Mouse (Mus musculus): ENCODE results near the gene Abhd12b.

DNA sequence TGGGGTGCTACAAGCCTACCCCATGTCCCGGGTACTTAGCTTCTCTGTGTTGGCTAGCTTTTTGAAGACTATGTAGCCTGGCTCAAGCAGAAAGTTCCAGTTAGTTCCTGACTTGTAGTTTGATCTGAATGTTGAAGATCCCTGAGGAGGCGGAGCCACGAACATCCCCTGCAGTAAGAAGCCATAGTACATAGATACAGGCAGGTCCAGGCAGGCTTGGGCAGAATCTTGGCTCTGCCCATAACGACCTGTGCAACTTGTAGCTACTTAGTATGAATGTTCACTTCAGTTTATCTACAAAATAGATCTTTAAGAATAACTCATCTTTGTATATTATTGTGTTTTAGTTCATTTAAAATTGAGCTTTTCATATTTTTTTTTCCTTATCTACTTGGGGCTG lies 14.0 kb downstream of the Abhd12b start:
- TF ChIP-seq CTCF (IDR thresholded peaks at IDR 0.05; ENCODE audit: borderline replicate concordance, extremely low read depth, insufficient read depth, insufficient read length): no peak
- no peak for TF ChIP-seq POLR2A (IDR thresholded peaks at IDR 0.05; ENCODE audit: borderline replicate concordance, extremely low read depth, insufficient read depth, insufficient read length, poor library complexity, severe bottlenecking)
